Mouse (Mus musculus) T-helper 2 cell (primary cell): ENCODE measurements around the gene Gm4559.
"Not testable (repeated sequence)": the region's sequence is repeated elsewhere in the genome, so short reads cannot be mapped to it uniquely, and the experiment has no call there.

Experiments
- in situ Hi-C: fragments of 300-600 bp; cut with MboI, MseI; formaldehyde crosslinking; loops from one replicate; pipeline ENCODE4 v1.15.1; 2025; ENCODE audit warnings: high pct_unique_total_duplicates

Gm4559 gene

DNA sequence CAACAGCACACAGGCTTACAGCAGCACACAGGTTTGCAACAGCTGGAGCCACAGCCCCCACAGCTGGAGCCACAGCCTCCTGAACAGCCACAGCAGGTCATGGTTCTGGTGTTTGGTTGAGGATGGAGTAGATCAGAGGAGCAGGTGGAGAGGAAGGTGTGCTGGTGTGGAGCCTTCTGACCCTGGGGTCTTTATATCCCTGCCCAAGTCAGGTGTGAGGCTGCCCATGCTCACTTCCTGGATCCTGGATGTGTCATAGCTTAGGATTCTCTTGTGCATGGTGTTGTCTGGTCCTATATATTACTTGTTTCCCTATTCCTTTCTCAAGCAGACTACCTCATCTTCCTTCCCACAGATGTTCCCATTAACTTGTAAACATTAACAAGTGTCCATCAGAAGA is at the start of gene Gm4559:
Gm4559 (minus strand) TSS at position 101 of the 400 bp plus-strand sequence.
- in situ Hi-C loops, result not testable (repeated sequence)

DNA sequence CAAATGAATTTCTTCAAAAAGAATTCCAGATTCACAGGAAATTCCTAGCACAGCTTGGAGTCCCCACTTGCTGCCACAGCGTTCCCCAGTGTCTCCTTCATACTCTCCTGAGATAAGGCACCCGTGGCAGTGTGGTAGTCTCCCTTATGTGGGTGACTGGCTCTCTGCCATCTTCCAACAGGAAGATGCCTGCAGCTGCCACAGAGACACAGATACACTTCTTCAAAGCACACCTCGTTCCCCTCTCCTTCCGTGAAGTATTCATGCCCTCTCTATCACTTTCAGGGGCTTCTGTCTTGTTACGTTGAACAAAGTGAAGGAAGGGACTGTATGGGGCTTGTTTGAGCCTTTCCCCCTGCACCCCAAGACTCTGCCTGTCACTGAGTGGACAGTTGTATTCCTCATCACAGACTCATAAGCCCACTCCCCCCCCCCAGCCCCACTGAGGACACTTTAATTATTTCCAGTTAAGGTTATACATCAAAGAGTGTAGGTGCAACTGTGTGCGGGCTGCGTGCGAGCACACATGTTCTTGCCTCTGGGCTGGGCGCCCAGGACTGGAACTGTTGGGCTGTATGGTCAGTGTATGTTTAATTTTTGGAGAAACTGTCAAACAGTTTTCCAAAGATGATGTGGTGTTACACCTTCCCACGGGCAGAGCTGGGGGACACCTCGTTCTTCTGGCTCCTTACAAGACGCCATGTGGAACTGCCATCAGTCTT is 49.4 kb upstream of the Gm4559 start:
- in situ Hi-C loops, result no loop called here

DNA sequence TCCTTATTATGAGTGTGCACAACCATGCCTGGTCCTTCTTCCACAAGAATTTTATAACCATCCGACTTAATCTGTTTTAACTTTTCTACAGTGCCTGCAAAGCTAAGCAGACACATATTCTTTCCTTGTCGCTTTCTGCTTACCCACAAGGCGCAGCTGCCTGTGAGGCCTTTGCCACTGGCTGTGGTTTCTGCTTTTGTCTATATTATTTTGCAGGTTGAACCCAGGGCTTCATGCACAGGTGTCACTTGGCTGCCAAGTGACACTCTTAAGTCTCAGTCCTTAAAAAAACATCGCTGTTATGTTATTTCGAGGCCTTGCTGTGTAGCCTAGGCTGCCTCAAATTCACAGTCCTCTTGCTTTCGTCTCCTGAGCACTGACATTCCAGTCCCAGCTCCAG is 48.5 kb upstream of the Gm4559 start:
- in situ Hi-C loops, result no loop called here

DNA sequence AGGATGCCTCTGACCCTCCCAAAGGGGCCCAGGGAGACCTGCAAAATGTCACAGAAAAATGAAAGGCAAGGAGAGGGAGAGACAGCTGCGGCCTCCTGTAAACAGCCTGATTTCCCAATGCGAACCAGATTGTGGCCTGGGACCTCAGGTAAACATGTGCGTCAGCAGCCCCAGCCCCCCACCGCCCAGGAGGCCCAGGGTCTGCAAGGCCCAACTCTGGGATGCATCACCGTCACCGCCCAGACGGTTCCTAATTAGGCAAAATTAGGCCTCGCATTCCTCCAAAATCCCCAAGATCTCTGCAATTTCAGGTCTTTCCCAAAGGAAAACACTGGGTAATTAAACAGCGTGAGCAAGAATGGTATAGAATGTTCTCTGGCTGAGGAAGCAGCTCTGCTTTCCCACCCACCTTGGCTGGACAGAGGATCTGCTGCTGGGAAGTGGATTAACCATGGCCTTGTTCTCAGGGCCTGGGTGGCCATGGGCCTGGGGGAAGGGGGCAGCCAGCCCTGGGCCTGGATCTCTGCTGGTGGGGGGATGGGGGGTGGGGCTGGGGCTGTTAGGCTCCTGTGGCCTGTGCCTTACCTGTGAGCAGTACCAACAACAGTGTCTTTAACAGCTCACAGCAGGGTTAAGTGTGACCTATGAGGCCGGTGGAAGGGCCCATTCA is 47.6 kb upstream of the Gm4559 start:
- in situ Hi-C loops, result not testable (repeated sequence)

DNA sequence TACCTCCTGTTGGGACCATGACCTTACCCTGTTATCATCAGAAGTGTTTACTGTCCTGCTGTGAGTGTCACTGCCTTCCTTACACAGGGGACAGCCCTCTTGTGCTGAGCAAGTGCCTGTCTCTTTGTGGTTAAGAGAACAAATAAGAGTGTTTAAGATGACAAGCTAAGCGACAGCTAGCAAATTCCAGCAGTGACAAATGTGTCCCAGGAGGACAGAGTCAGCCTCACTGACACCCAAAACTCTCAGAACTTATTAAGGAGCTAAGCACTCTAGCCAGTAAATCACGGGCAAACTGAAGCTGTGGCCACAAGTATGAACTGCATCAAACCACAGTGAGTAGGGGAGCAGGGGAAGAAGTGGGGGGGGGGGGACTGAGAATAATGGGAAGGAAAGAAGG is 46.7 kb upstream of the Gm4559 start:
- in situ Hi-C loops, result no loop called here

DNA sequence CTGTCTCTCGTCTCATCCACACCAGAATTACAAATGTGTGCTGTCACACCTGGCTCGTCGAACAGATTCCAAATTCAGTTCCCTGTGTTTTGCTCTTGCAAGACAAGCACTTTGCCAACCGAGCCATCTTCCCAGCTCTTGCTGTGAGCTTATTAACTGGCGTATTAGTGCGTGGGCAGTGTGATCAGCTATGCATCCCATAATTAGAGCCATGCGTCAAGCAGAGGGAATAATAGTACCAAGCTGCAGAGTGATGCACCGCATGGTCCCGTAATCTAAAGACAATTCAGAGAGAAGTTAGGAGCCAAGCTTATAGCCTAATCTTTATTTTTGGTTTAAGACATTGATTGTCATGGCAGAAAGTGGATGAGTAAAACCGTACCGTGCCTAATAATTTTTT is 45.0 kb upstream of the Gm4559 start:
- in situ Hi-C loops, result no loop called here

DNA sequence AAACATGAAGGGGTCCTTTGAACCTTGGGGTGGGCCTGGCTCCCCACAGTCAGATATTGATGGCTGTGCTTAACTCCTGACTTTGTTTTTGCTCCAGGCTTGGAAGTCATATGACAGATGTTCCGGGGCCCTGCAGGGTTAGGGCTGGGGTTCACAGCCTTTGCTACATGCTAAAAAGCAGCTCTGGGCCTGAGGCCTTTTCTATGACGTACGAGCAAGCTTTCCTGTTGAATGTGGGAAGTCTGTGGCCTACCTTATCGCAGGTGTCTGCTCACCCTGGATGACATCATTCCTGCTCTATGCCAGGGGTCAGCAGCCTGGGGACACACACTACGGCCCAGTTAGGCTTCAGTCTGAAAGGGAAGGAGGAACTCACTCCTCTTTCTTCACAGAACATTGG is 43.1 kb upstream of the Gm4559 start:
- in situ Hi-C loops, result no loop called here

DNA sequence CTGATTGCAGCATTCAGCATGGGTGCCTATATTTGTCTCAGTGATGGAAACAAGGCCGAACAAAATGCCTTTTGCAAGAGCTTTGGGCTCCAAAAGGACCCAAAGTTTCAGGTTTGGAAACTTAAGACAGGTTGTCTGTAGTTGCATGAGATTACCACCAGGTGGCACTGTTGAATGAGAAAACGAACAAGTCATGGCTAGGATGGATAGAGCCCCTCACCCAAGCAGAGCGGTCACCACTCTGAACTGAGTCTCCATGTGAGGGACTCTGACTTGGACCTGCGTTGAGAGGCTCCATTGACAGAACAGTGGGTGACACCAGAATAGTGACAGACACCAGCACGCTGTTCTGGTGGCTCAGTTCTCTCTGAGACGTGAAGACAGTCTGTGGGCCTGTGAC is 42.4 kb upstream of the Gm4559 start:
- in situ Hi-C loops, result no loop called here

DNA sequence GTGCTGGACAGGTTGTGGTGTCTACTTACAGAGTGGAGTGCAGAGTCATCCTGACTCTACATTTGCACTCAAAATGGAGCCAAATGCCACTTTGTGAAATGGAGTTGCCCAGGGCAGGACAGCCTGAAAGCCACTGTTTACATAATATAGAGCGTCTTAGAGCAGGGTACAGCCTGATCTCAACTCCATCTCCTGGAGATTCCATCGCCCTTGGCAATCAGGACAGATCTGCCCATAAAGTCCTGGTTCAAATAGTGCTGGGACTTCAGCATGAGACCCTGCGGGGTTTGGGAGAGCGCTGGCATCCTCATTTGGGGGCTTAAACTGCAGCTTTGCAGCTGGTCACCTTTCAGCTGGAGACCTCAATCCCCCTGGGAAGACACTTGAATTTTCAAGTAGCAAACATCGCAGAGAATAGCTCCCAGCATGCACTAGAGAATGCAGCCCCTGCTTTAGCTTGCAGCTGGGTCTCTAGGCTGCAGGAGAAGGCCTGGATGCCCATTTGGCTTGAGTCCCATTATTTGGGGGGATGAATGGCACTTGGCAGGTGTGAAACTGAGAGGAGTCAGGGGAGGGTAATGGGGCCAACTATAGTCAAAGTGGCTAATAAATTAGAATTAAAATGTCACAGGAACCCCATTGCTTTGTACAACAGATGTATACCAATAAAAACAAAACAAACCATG is 40.6 kb upstream of the Gm4559 start:
- in situ Hi-C loops, result no loop called here

DNA sequence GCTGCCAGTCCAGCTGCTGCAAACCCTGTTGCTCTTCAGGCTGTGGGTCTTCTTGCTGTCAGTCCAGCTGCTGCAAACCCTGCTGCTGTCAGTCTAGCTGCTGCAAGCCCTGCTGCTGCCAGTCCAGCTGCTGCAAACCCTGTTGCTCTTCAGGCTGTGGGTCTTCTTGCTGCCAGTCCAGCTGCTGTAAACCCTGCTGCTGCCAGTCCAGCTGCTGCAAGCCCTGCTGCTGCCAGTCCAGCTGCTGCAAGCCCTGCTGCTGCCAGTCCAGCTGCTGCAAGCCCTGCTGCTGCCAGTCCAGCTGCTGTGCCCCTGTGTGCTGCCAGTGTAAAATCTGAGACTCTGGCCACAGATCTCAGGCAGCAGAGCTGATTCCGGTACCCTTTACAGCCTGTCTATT is 29.8 kb upstream of the Gm4559 start:
- in situ Hi-C loops, result not testable (repeated sequence)

DNA sequence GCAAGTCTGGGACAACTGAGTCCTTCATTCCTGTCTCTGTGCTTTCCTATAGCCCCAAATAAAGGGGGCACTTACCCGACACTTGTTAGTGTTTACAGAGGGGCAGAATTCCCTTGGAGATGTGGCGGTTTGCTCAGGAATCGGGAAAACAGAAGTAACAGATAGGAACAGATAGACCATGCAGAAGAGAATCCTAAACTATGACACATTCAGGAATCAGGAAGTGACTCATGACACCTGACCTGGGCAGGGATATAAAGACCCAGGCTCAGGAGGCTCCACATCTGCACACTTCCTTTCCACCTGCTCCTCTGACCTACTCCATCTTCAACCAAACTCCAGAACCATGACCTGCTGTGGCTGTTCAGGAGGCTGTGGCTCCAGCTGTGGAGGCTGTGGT is 29.1 kb upstream of the Gm4559 start, which contains the start of gene Krtap5-4:
Krtap5-4 (plus strand) TSS at position 301 of the 400 bp plus-strand sequence.
- in situ Hi-C loops, result no loop called here

DNA sequence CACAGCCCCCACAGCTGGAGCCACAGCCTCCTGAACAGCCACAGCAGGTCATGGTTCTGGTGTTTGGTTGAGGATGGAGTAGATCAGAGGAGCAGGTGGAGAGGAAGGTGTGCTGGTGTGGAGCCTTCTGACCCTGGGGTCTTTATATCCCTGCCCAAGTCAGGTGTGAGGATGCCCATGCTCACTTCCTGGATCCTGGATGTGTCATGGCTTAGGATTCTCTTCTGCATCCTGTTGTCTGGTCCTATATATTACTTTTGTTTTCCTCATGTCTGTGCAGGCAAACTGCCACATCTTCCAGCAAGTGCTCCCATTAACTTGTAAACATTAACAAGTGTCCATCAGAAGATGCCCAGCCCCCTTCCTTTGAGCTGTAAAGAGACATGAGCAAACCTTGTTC is 22.9 kb upstream of the Gm4559 start, which contains the start of gene Krtap5-1:
Krtap5-1 (minus strand) TSS at position 101 of the 400 bp plus-strand sequence.
- in situ Hi-C loops, result not testable (repeated sequence)

DNA sequence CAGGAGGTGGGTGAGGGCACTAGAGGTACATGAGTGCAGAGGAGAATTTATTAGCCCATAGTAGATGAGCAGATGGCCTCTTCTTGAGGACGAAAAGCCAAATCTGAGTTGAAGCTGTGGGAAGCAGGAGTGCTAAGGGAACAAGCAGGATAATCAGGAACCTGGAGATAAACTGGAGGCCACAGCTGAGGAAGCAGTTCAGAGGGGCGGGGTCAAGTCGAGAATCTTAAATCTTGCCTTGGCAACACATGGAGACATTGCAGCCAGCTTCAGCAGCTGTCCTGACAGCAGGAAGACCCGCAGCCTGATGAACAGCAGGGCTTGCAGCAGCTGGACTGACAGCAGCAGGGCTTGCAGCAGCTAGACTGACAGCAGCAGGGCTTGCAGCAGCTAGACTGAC is 21.9 kb upstream of the Gm4559 start:
- in situ Hi-C loops, result not testable (repeated sequence)

DNA sequence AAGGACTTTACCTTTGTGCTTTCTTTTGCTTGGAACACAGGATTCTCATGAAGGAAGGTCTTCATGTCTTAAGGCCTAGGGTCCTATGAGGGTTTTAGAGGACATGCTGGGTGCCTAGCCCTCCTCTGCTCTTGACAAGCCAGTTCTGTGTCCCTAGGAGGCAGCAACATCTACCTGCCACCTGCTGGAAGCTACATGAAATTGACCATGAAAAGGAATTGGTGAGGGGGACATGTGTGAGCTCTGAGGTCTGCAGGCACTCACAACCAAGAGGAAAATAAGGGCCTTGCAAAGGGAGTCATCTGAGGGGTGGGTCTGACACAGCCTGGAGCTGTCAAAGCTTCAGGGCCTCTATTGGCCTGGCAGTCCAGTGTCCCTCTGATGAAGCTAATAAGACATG is 21.3 kb upstream of the Gm4559 start:
- in situ Hi-C loops, result no loop called here

DNA sequence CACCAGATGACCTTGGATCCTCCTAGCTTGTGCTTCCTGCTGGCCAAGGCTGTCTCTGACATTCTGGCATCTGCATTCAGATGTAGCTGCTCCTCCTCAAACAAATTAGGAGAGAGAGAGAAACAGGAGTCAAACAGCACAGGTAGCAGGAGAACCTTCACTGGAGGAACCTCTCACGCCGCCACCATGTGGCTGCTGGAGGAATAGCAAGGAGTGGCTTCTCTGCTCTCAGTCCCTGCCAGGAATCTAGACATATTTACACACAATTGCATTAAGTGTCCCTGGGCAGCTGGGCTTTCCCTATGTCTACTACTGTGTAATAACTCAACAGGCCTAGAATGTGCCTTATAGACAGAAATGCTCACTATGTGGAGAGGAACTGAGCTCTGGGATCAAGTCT is 19.7 kb upstream of the Gm4559 start:
- in situ Hi-C loops, result not testable (repeated sequence)

DNA sequence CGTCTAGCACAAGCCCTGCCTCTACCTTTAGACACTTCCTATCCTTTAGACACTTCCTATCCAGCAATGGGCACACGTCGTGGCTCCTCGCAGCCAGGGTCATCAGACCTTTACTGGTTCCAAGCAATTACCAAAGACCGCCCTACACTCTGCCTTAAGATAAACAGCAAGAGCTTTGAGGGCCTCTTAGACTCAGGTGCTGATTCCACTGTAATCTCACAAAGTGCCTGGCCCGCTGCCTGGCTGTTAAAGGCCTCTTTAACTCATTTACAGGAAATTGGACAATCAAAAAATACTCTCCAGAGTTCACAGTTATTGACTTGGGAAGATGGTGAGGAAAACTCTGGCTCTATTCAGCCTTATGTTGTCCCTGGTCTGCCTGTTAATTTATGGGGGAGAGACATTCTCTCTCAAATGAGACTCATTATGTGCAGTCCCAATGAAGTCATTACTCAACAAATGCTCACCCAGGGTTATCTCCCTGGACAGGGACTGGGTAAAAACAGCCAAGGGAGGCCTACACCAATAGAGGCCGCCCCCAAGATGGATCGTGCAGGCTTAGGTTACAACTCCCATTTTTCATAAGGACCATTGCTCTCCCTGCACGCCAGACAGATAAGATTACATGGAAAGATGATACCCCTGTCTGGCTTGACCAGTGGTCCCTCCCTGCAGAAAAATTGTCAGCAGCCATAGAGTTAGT is 11.9 kb upstream of the Gm4559 start:
- in situ Hi-C loops, result not testable (repeated sequence)

DNA sequence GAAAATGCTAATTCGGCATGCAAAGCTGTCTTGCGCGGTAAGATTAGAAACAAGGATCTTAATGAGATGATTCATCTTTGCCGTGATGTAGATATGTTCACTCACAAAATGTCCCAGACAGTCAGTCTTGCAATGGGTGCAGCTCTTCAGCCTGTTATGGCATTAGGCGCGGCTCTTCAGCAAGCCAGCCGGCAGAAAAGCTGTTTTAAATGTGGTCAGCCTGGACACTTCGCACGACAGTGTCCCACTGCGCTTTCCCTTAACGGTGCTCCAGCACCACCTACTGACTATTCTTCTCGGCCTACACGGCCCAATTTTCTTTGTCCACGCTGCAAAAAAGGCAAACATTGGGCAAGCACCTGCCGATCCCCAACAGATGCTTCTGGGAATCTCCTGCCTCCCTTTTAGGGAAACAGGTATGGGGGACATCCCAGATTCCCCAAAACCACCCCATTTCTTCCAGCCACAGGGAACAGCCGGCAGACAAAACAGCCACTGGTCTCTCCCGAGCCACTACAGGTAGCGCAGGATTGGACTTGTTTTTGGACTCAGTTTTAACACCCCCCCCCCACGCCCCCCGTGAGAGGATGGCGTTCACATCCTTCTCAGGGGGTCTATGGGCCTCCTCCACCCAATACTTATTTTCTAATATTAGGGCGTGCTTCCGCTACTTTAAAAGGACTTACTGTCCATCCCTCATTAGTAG is 11.1 kb upstream of the Gm4559 start:
- in situ Hi-C loops, result no loop called here

DNA sequence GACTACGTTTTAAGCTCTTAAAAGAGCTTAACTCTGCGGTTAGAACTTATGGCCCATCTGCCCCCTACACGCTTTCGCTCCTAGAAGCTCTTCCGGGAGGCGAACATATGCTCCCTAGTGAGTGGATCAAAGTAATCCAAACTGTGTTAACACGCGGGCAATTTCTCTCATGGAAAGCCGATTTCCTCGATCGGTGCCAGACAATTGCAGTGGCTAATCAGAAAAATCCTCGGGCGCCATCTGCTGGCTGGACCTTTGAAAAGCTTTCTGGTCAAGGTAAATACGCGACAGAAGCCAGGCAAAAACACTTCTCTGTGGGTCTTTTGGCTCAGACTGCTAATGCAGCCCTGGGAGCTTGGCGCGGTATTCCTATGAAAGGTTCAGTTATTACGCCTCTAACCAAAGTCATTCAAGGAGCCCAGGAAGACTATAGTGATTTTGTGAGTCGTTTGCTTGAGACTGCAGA is 10.5 kb upstream of the Gm4559 start:
- in situ Hi-C loops, result no loop called here

DNA sequence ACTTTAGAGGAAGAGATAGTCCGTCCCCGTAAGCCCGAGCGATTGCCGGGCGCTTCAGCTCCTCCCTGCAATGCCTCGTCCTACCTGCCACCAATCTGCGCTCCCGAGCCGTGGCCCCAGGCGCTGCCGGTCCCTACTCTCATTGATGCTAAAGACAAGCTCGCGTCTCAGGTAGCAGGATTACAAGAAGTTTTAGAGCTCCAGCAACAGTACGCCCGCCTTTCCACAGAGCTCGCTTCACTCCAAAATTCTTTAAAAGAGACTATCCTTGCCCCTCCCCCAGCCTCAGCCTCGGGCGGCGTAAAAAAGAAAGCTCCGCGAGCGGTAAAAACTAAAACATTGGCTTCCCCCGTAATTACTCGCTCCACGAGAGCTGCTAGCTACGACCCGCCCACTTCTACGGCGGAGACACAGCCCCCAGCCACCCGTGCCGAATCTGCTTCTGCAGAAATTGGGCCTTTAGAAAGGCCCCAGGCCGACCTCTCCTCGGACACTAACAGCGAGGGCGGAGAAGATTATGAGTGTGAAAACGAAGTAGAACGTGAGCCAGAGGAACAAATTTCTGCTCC is 9.9 kb upstream of the Gm4559 start:
- in situ Hi-C loops, result no loop called here

DNA sequence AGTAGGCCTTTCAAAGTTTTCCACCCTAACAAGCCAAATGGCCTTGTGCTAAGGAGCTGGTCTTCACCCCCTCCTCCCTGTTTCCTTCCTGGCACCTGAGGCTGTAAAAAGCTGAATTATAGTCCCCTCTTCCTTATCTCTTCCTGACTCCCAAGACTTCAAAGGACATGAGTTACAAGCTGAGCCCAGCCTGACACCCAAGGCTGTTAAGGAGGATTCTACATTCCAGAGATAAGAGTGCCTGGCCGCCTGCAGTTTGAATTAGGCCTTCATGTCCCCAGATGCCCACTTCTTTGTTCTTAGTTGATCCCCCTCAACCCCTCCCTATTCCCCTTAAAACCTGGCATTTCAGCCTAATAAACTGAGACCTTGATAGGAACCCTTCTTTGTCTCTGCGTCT is 8.7 kb upstream of the Gm4559 start:
- in situ Hi-C loops, result not testable (repeated sequence)

DNA sequence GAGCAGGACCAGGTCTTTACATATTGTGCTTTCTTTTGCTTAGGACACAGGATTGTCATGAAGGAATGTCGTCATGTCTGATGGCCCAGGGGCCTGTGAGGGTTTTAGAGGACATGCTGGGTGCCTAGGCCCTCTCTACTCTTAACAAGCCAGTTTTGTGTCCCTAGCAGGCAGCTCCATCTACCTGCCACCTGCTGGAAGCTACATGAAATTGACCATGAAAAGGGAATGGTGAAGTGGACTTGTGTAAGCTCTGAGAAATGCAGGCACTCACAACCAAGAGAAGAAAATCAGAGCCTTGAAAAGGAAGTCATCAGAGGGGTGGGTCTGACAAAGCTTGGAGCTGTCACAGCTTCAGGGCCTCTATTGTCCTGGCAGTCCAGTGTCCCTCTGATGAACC is 5.1 kb upstream of the Gm4559 start:
- in situ Hi-C loops, result not testable (repeated sequence)
